Mouse (Mus musculus) neural tube, embryonic 14.5 days (tissue): ENCODE data around the gene Shisa9. TPM values are rescaled to one million over a fixed set of nuclear protein-coding genes. Genes with fewer than 3 reads are reported as not detected.
"Not testable (repeated sequence)": the region's sequence is repeated elsewhere in the genome, so short reads cannot be mapped to it uniquely, and the experiment has no call there.

Experiments
- ATAC-seq: fragments of 200-750 bp; cut with Nextera tagmentation; 2 replicates; pipeline ENCODE4 v1.8.0; 2017; ENCODE audit warnings: low read depth, mild to moderate bottlenecking, moderate TSS enrichment, moderate library complexity
- H3K27ac ChIP-seq: fragments of 300-500 bp; sonication (generic); 2 replicates; pipeline ENCODE4 v1.5.1; 2014; ENCODE audit warnings: low read depth, mild to moderate bottlenecking, control low read depth, low read length, moderate library complexity, mixed read lengths
- H3K27me3 ChIP-seq: fragments of 300-500 bp; sonication (generic); 2 replicates; pipeline ENCODE4 v1.6.1; 2014; ENCODE audit warnings: low read length; ENCODE audit not compliant: control insufficient read depth, insufficient read depth
- H3K36me3 ChIP-seq: fragments of 300-500 bp; sonication (generic); 2 replicates; pipeline ENCODE4 v1.6.1; 2014; ENCODE audit warnings: low read length, mixed read lengths; ENCODE audit not compliant: control insufficient read depth, insufficient read depth
- H3K4me1 ChIP-seq: fragments of 300-500 bp; sonication (generic); 2 replicates; pipeline ENCODE4 v1.6.1; 2014; ENCODE audit warnings: low read length; ENCODE audit not compliant: control insufficient read depth, insufficient read depth
- H3K4me2 ChIP-seq: fragments of 300-500 bp; sonication (generic); 2 replicates; pipeline ENCODE4 v1.6.1; 2014; ENCODE audit warnings: mild to moderate bottlenecking, low read depth, low read length, control low read depth
- H3K4me3 ChIP-seq: fragments of 300-500 bp; sonication (generic); 2 replicates; pipeline ENCODE4 v1.5.1; 2014; ENCODE audit warnings: low read depth, low read length, control low read depth, mixed read lengths
- H3K9ac ChIP-seq: fragments of 300-500 bp; sonication (generic); replicated peaks from 2 replicates; pipeline ENCODE4 v1.6.1; 2014; ENCODE audit warnings: low read depth, mild to moderate bottlenecking, control low read depth, low read length, mixed read lengths
- H3K9me3 ChIP-seq: fragments of 300-500 bp; sonication (generic); 2 replicates; pipeline ENCODE4 v1.6.1; 2016; ENCODE audit warnings: low read length; ENCODE audit not compliant: control insufficient read depth
- WGBS: fragments of 180-500 bp; shearing (Covaris S2); extraction: QIAGEN DNeasy Blood & Tissue Kit; methylation state at CpG from one replicate; pipeline ENCODE4 v1.1.7; 2014; 5-methylcytosine and 5-hydroxymethylcytosine counted together
- polyA plus RNA-seq: library from polyadenylated mRNA; unstranded; fragments of >200 nt; fragmentation: Nextera tagmentation; extraction: Ambion mirVana; gene quantifications from 2 replicates; pipeline ENCODE4 v1.2.1, GENCODE M21; 2014

Gene Shisa9
- polyA plus RNA-seq: 11.5 and 13.8 TPM in 2 replicates

DNA sequence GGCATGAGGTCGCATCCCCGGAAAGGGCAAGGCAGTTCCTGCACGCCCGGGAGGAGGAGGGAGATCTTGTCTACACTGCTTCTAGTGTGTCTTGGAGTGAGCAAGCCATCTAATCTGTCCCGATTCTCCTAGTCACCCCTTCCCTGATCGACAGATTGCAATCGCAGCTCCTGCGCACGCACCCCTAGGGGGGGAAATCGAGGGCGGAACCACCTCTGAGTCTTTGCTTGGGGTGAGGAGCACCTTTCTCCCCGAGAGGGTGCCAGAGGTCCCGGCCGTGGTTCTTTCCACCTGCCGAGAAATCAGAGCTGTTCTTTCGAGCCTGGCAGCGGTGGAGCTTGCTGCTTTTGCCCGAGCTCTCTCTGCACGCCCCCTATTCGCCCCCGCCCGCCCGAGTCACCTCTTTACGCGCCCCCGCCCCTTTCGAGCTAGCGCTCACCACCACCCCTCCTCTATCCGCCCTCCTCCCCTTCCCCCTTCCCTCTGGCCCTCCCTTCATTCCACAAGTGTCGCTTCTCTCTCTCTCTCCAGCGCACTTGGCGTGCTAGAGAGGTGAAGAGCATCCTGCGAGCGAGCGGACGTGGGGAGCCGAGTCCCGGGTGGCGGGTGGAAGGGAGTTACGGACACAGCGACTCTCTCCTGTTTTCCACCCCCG is at the start of gene Shisa9:
TSS of gene Shisa9 (plus strand) at position 498 of the 655 bp plus-strand sequence.
- under 1% methylated on average over 41 of the region's 42 CpGs for WGBS
- H3K4me2 ChIP-seq: peak within 1 kb of the TSS; percentile 94
- peak; percentile 78 for ATAC-seq
- no peaks in the 10 kb centered on the region for H3K36me3 ChIP-seq
- H3K9ac ChIP-seq: peak within 1 kb of the TSS; percentile 64
- H3K4me1 ChIP-seq: peaks cover 10% of the 10 kb centered on the region; the same call in 1 of the 2 replicates
- peak within 1 kb of the TSS; percentile 65 for H3K4me3 ChIP-seq
- H3K27ac ChIP-seq: peak within 1 kb of the TSS; percentile 39; the same call in 1 of the 2 replicates
- peaks cover 34% of the 10 kb centered on the region for H3K27me3 ChIP-seq
- no peaks in the 10 kb centered on the region for H3K9me3 ChIP-seq

- no peaks in the 10 kb centered on the region for H3K27me3 ChIP-seq
- no peak overlapping the region for H3K27ac ChIP-seq
- H3K4me2 ChIP-seq: no peak overlapping the region
- H3K36me3 ChIP-seq: no peaks in the 10 kb centered on the region
- H3K4me3 ChIP-seq: no peak overlapping the region
- no peak for ATAC-seq
- H3K9me3 ChIP-seq: no peaks in the 10 kb centered on the region
- H3K4me1 ChIP-seq: no peaks in the 10 kb centered on the region
- H3K9ac ChIP-seq: no peak overlapping the region
Observed at GRCm38 (mm10) chr16:11940477-11940876, 43.4 kb upstream of the Shisa9 start.

DNA sequence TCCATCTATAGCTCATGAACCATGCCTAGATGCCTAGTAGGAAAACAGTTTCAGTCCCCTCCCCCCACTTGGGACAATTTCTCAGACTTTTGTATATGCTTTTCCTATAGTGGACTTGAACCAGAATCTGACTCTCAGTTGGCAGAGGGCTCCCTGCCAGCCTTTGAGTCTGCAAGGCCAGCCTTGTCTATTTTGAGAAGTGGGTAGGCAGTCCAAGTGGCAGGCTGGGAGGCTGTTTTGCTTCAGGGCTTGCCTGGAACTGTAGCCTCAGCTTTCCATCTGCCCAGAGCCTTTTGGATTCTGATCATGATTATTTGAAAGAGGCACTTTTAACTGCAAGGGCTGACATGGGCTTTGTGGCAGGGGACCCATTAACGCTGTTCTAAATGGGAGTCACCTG is 23.2 kb upstream of the Shisa9 start:
- 91% methylated on average over 1 of the region's 1 CpGs for WGBS
- H3K4me1 ChIP-seq: no peaks in the 10 kb centered on the region

GRCm38 (mm10) chr16:11966041-11966440 is 17.9 kb upstream of the Shisa9 start:
- no peaks in the 10 kb centered on the region for H3K4me1 ChIP-seq
- no peak overlapping the region for H3K27ac ChIP-seq
- H3K36me3 ChIP-seq: no peaks in the 10 kb centered on the region
- WGBS: 93% methylated on average over 8 of the region's 8 CpGs
- H3K9me3 ChIP-seq: no peaks in the 10 kb centered on the region
- H3K4me3 ChIP-seq: no peak overlapping the region
- ATAC-seq: no peak
- H3K9ac ChIP-seq: no peak overlapping the region
- no peak overlapping the region for H3K4me2 ChIP-seq
- H3K27me3 ChIP-seq: no peaks in the 10 kb centered on the region

More for the DNA sequence above, 23.2 kb upstream of the Shisa9 start:
- H3K36me3 ChIP-seq: no peaks in the 10 kb centered on the region
- H3K27me3 ChIP-seq: no peaks in the 10 kb centered on the region
- H3K27ac ChIP-seq: no peak overlapping the region
- H3K9me3 ChIP-seq: no peaks in the 10 kb centered on the region
- H3K4me3 ChIP-seq: no peak overlapping the region
- H3K9ac ChIP-seq: no peak overlapping the region
- no peak for ATAC-seq
- H3K4me2 ChIP-seq: no peak overlapping the region

DNA sequence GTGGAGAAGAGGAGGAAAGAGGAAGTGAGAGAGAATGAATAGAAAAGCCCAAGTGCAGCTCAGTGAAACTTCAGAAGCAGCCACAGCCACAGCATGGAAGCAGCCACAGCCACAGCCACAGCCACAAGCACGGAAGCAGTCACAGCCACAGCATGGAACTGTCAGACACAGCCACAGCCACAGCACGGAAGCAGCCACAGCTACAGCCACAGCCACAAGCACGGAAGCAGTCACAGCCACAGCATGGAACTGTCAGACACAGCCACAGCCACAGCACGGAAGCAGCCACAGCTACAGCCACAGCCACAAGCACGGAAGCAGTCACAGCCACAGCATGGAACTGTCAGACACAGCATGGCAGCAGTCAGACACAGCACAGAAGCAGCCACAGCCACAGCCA is 17.1 kb upstream of the Shisa9 start:
- H3K27ac ChIP-seq, H3K9ac ChIP-seq: not testable (repeated sequence)
- 100% methylated on average over 2 of the region's 5 CpGs for WGBS

DNA sequence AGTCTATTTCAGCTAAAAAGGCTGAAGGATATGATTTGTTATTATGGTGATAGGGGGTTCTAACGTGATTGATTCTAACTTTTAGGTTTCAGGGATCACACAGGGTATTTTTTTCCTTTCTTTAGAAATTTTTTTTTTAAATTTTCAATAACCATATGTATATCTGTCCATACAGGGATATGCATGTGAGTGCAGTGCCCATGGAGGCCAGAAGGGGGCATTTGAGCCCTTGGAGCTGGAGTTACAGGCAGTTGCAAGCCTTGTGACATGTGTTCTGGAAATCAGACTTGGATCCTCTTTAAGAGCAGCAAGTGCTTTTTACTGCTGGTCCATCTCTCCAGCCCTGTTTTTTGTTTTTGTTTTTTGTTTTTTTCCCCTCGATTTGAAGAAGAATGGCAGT is 16.3 kb upstream of the Shisa9 start:
- Histone ChIP-seq H3K9ac (no peak overlapping the region), H3K9me3 (no peaks in the 10 kb centered on the region), H3K27ac (no peak overlapping the region), H3K36me3 (no peaks in the 10 kb centered on the region), H3K27me3 (no peaks in the 10 kb centered on the region), H3K4me2 (no peak overlapping the region), H3K4me3 (no peak overlapping the region), H3K4me1 (no peaks in the 10 kb centered on the region)
- no peak for ATAC-seq
- 68% methylated on average over 2 of the region's 2 CpGs for WGBS

More for the DNA sequence above, 17.1 kb upstream of the Shisa9 start:
- not testable (repeated sequence) for H3K4me3 ChIP-seq, H3K9me3 ChIP-seq, H3K4me2 ChIP-seq, H3K27me3 ChIP-seq, ATAC-seq, H3K36me3 ChIP-seq, H3K4me1 ChIP-seq

DNA sequence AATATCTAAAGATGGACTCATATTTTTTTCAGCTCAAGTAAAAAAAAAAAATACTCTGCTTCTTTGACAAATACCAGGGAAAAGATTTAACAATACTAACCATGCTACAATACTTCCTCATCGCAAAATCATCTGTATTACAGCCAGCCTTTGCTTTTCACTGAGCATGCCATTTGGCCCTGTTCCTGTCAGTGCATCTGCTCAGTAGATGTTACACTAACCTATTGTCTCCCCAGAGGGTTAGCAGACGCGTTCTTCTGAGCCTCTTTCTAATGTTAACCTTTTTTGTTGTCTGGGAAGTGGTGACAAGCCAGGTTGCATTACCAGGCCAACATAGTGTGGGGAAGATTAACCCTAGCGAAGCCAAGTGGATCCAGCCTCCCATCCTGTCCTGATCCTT is 10.2 kb upstream of the Shisa9 start:
- Histone ChIP-seq H3K9me3 (no peaks in the 10 kb centered on the region), H3K27me3 (no peaks in the 10 kb centered on the region), H3K36me3 (no peaks in the 10 kb centered on the region), H3K27ac (no peak overlapping the region), H3K4me2 (no peak overlapping the region), H3K9ac (no peak overlapping the region), H3K4me3 (no peak overlapping the region), H3K4me1 (no peaks in the 10 kb centered on the region)
- 49% methylated on average over 4 of the region's 4 CpGs for WGBS
- ATAC-seq: no peak

DNA sequence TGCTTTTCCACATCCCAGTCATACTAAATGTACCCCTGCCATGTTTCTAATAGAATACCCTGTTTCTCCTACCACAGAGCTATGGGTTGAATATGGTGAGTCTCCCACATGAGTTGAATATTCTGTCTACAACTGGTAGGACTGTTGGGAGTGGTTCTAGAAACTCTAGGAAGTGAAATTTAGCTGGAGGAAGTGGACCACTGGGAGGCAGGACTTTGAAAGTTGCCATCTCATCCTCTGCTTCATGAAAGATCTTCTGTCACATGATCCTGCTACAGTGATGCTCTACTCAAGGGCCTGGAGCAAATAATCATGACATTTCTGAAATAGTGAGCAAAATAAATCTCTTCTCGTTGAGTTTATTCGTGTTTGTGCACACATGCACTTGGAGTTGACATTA is 7.2 kb upstream of the Shisa9 start:
- Histone ChIP-seq H3K27ac (no peak overlapping the region), H3K9ac (no peak overlapping the region), H3K4me2 (no peak overlapping the region), H3K4me3 (no peak overlapping the region), H3K27me3 (no peaks in the 10 kb centered on the region), H3K9me3 (no peaks in the 10 kb centered on the region), H3K36me3 (no peaks in the 10 kb centered on the region), H3K4me1 (no peaks in the 10 kb centered on the region)
- ATAC-seq: no peak
- 83% methylated on average over 2 of the region's 2 CpGs for WGBS

DNA sequence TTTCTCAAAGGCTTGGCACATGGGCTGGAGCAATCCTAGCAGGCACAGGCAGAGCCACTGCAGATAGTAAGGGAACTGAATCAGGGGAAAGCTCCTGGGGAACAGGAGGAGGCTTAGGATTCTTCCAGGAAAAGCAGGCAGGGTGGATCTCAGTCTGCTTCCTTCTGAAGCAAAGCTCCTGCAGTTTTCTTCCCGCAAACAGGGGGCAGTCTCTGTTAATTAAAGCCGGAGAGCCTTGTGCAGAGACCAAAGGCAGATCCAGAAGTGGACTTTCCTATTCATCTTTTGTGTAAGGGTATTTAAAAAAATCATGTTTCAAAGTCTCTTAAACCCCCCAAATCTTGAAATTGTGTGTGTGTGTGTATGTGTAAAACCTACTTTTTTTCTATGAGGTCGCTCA is 3.1 kb upstream of the Shisa9 start:
- H3K9ac ChIP-seq: no peak overlapping the region
- 33% methylated on average over 3 of the region's 3 CpGs for WGBS

More for the DNA sequence above, 3.1 kb upstream of the Shisa9 start:
- H3K36me3 ChIP-seq: no peaks in the 10 kb centered on the region
- no peak overlapping the region for H3K27ac ChIP-seq
- H3K4me1 ChIP-seq: peaks cover 10% of the 10 kb centered on the region; the same call in 1 of the 2 replicates
- no peak overlapping the region for H3K4me3 ChIP-seq
- no peaks in the 10 kb centered on the region for H3K9me3 ChIP-seq
- peaks cover 21% of the 10 kb centered on the region for H3K27me3 ChIP-seq
- H3K4me2 ChIP-seq: no peak overlapping the region
- ATAC-seq: no peak
